Mouse (Mus musculus): ENCODE measurements around the gene Uvrag. TPM values are rescaled to one million over a fixed set of nuclear protein-coding genes. Genes with fewer than 3 reads are reported as not detected.

Uvrag gene
- polyA plus RNA-seq, 1 experiment from 2014 or later, result 9.7 TPM

DNA sequence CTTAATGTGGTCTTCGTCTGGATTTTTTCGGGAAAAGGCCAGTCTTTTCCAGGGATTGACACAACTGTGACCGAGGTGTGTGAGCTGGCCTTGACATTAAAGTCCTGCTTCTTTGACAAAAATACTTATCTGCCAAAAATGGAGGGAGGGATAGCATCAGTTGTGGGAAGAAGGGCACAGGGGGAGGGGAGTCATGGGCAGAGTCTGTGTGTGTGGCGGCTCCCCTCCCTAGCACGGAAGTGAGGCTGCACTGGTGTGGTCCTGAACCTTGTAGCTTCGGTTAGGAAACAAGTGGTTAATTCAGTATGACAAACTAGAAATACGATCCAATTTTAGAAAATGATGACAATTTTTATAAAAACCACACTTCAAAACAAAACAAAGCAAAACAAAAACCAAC lies 202.3 kb downstream of the Uvrag start:
- Histone ChIP-seq H3K27me3 (ENCODE audit: low read depth, poor library complexity, severe bottlenecking) (no peaks in the 10 kb centered on the region), H3K4me3 (no peak overlapping the region), H3K27ac (replicated peaks) (no peak overlapping the region), H3K4me1 (peaks cover 17% of the 10 kb centered on the region), H3K36me3 (no peaks in the 10 kb centered on the region), H3K9me3 (replicated peaks) (no peaks in the 10 kb centered on the region)
- WGBS, result 89% methylated on average over 7 of the region's 7 CpGs
- DNase-seq (ENCODE audit: low spot score), result no peak

DNA sequence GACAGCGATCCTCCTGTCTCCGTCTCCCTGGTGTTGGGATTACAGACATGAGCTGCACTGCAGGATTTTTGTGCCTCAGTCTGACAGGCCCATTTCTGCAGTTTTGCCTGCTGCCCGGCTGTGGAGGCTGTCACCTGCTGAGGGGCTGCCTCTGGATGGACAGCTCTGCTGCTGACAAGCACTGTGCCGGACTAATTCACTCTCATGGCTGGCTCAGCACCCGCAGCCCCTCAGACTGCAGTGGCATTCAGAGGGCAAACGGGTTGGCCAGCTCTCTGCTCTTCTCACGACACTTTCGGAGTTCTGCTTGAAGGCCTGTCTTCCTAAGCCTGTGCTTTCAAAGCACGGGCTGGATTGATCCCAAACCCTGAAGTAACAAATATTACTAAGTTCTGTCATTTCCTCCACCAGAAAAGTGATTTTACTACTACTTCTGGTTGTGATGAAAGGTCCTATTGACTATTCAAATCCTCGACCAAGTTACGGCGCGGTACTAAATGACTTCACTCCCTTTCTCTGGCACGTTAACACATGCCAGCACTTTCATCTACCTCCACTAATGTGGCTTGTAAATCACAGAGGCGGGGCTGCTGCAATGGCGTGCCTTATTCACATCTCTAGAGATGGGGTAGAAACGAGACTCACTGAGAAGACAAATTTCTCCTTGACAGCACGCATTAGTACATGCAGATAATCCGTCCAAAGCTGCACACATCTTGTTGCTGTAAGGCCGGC lies 203.7 kb downstream of the Uvrag start:
- H3K4me3 ChIP-seq, result no peak overlapping the region
- no peaks in the 10 kb centered on the region for H3K27me3 ChIP-seq (ENCODE audit: low read depth, poor library complexity, severe bottlenecking)
- 84% methylated on average over 20 of the region's 20 CpGs for WGBS
- no peak overlapping the region for H3K27ac ChIP-seq (replicated peaks)
- peaks cover 17% of the 10 kb centered on the region for H3K4me1 ChIP-seq
- no peaks in the 10 kb centered on the region for H3K9me3 ChIP-seq (replicated peaks)
- DNase-seq (ENCODE audit: low spot score), result no peak
- no peaks in the 10 kb centered on the region for H3K36me3 ChIP-seq

DNA sequence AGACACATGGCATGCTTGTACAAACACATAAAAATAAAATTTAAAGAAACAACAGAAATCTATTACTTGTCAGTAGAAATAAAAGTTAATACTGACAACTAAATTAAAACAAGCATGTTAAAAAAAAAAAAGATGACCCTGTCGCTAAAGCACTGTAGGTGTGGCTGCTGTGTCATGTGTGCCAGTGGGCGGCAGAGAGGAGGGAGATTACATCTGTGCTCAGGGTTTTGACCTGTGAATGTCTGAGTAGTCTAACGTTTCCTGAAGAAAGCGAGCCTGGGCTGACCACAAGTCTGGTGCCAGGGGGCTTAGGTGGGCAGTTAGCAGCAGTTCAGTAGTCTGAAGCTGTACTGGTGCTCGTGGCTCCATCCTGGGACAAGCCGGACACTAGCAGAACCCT lies 205.2 kb downstream of the Uvrag start:
- H3K9me3 ChIP-seq (replicated peaks), result no peaks in the 10 kb centered on the region
- no peak for DNase-seq (ENCODE audit: low spot score)
- H3K4me3 ChIP-seq, result no peak overlapping the region
- H3K27me3 ChIP-seq (ENCODE audit: low read depth, poor library complexity, severe bottlenecking), result no peaks in the 10 kb centered on the region
- H3K4me1 ChIP-seq, result peaks cover 17% of the 10 kb centered on the region
- no peak overlapping the region for H3K27ac ChIP-seq (replicated peaks)
- WGBS, result 82% methylated on average over 6 of the region's 6 CpGs
- H3K36me3 ChIP-seq, result no peaks in the 10 kb centered on the region

DNA sequence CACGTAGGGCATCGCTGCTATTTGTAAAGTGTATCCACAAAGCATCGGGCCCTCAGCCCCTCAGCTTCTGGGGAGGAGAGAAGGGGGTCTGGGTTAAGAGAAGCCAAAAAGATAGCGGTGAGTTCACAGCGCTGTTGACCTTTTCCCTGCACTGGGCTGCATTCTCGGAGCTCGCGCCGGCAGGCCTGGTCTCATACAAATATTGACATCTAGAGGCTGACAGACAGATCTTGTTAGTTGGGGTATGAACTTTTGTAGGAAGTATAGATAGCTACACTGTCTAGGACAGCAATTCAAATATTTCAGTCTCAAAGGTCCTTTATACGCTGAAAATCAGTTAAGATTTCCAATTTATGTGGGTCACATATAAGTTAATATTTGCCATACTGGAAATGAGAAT lies 205.7 kb downstream of the Uvrag start:
- no peak overlapping the region for H3K4me3 ChIP-seq
- H3K36me3 ChIP-seq, result no peaks in the 10 kb centered on the region
- DNase-seq (ENCODE audit: low spot score), result no peak
- H3K27me3 ChIP-seq (ENCODE audit: low read depth, poor library complexity, severe bottlenecking), result no peaks in the 10 kb centered on the region
- 88% methylated on average over 10 of the region's 10 CpGs for WGBS
- H3K27ac ChIP-seq (replicated peaks), result no peak overlapping the region
- peaks cover 17% of the 10 kb centered on the region for H3K4me1 ChIP-seq
- H3K9me3 ChIP-seq (replicated peaks), result no peaks in the 10 kb centered on the region

DNA sequence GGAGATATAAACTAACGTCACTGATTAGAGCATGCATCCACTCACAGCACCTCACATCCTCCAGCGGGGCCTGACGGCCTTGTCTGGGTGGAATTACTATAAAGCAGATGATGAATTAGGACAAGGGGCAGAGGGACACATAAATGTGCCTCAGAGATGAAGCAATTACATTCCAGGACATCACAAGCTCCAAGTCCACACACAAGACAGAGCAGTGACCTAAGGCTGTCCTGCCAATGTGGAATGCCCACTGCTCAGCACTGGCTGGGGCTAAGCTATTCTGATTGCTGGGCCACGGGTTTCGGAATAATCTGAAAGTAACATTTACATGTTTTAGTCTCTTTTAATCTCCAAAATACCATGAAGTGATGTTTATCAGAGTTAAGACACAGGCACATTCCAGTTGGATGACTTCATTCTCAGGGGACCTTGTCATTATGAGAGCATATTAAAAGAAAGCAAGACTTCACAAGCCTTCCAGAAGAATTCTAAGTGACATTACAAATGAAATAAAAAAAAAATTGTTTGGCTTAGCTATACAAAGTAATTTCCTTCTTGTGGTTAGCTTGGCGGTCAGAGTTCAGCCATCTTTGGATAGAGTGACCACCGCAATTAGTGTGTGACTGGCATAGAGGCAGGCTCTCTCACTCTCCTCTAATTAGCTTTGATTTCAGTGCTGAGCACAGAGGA lies 212.5 kb downstream of the Uvrag start:
- Histone ChIP-seq H3K9me3 (replicated peaks) (no peaks in the 10 kb centered on the region), H3K27me3 (ENCODE audit: low read depth, poor library complexity, severe bottlenecking) (no peaks in the 10 kb centered on the region), H3K4me1 (peaks cover 26% of the 10 kb centered on the region), H3K4me3 (no peak overlapping the region), H3K36me3 (no peaks in the 10 kb centered on the region), H3K27ac (replicated peaks) (no peak overlapping the region)
- 88% methylated on average over 7 of the region's 7 CpGs for WGBS
- DNase-seq (ENCODE audit: low spot score), result no peak

DNA sequence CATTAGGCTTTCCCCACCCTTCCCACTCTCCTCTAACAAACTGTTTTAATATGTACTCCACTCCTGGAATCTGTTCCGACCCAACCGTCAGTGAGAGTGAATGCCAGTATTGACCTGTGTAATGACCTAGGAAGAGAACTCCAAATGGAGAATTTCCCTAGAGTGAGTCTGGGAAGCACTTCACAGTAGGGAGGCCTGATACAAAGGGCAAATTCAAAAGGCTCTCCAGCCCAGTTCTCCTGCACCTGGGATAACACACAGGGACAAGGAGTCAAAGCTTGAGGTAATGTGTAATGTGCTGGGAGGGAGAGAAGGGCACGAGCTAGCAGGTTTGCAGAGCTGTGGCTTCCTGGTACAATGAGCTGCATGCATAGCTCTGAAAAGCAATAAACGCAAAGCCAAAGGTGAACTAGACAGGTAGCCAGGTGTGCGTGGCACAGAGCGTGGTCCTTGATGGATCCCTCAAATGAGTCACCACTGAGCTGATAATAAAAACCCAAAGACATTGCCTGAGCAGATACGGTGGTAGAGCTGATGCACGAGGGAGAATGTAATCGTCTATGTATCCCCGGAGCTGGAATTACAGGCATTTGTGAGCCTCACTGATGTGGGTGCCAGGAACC lies 213.9 kb downstream of the Uvrag start:
- H3K27ac ChIP-seq (replicated peaks), result no peak overlapping the region
- no peaks in the 10 kb centered on the region for H3K36me3 ChIP-seq
- 81% methylated on average over 10 of the region's 10 CpGs for WGBS
- no peaks in the 10 kb centered on the region for H3K9me3 ChIP-seq (replicated peaks)
- peaks cover 26% of the 10 kb centered on the region for H3K4me1 ChIP-seq
- H3K27me3 ChIP-seq (ENCODE audit: low read depth, poor library complexity, severe bottlenecking), result no peaks in the 10 kb centered on the region
- no peak overlapping the region for H3K4me3 ChIP-seq
- no peak for DNase-seq (ENCODE audit: low spot score)

DNA sequence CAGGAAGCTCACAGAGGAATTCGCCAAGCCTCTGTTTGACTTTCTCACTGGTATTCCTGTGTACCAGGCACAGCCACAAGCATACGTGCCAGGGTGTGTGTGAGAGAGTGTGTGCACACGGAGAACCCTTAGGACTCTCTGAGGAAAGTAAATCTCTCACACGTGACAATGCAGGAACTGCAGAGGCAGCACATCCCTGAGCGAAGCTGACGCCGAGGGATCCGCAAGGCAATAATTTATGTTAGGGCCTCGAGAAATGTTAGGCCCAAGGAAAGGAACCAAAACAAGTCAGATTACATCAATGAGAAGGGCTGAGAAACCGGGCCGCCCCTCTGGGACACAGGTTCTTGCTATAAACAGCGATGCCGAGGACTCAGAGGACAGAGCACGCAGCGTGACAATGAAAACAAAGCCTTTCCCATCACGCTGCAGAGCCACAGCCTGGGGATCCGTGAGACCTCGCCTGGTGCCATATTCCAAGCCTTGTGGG lies 216.5 kb downstream of the Uvrag start:
- Histone ChIP-seq H3K4me1 (peaks cover 26% of the 10 kb centered on the region), H3K27ac (replicated peaks) (peak overlapping the region; percentile 70), H3K36me3 (no peaks in the 10 kb centered on the region), H3K4me3 (no peak overlapping the region), H3K27me3 (ENCODE audit: low read depth, poor library complexity, severe bottlenecking) (no peaks in the 10 kb centered on the region), H3K9me3 (replicated peaks) (no peaks in the 10 kb centered on the region)
- 59% methylated on average over 18 of the region's 18 CpGs for WGBS
- DNase-seq (ENCODE audit: low spot score), result no peak

DNA sequence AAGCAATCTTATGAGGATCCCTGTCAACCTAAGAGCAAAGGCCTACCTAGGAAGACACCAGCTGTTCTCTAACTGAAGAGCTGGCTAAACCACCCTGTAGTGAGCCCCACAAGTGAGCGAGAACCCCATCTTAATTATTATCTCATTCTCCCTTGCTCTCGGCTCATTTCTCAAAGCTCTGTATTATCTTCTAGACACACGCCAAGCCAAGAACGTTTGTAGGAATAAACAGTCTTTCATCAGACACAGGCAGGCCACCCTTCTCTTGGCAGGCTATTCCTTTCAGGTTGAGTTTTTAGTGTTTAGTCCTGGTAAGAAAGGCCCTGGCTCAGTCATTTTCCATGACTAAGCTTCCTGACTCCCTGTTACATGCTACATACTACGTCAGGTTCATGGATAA lies 218.0 kb downstream of the Uvrag start:
- WGBS, result 92% methylated on average over 5 of the region's 5 CpGs
- no peaks in the 10 kb centered on the region for H3K27me3 ChIP-seq (ENCODE audit: low read depth, poor library complexity, severe bottlenecking)
- H3K36me3 ChIP-seq, result no peaks in the 10 kb centered on the region
- no peaks in the 10 kb centered on the region for H3K9me3 ChIP-seq (replicated peaks)
- no peak for DNase-seq (ENCODE audit: low spot score)
- H3K27ac ChIP-seq (replicated peaks), result no peak overlapping the region
- peaks cover 19% of the 10 kb centered on the region for H3K4me1 ChIP-seq
- H3K4me3 ChIP-seq, result no peak overlapping the region

DNA sequence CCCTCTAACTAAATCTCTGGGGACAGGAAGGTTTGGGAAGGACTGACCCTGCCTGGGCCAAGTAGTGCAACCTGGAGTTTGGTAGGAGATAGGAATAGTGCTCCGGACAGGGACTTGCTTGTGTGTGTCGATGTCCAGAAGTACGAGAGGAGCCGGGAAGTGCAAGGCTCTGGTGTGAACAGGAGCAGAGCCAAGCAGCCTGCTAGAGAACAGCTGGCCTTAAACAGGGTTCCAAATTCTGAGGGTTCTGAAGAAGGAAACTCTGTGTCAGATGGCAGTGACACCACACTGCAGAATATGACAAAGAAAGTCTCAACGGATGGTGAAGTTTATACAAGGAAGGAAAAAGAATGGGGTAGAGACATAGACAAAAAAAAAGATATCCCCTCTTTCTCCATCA lies 223.5 kb downstream of the Uvrag start:
- H3K27ac ChIP-seq (replicated peaks), result no peak overlapping the region
- H3K4me1 ChIP-seq, result no peaks in the 10 kb centered on the region
- H3K9me3 ChIP-seq (replicated peaks), result no peaks in the 10 kb centered on the region
- no peaks in the 10 kb centered on the region for H3K27me3 ChIP-seq (ENCODE audit: low read depth, poor library complexity, severe bottlenecking)
- H3K36me3 ChIP-seq, result no peaks in the 10 kb centered on the region
- H3K4me3 ChIP-seq, result no peak overlapping the region
- no peak for DNase-seq (ENCODE audit: low spot score)
- 92% methylated on average over 5 of the region's 5 CpGs for WGBS

DNA sequence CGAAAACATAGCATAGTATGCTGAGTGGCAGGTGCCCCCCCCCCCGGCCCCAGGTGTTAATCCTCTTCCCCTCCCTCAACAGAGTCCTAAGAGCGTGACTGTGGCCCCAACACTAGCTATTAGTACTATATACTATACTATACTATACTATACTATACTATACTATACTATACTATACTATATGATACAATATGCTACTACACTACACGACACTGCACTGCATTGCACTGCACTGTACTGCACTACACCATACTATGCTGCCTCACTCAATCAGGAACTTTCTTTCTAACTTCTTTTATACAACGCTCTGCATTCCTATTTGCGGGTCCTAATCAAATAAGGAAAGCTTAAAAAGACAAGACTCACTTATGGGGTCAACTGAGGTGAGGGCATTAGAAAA lies 224.4 kb downstream of the Uvrag start:
- DNase-seq (ENCODE audit: low spot score), result no peak
- Histone ChIP-seq H3K4me3 (no peak overlapping the region), H3K9me3 (replicated peaks) (no peaks in the 10 kb centered on the region), H3K4me1 (no peaks in the 10 kb centered on the region), H3K36me3 (no peaks in the 10 kb centered on the region), H3K27me3 (ENCODE audit: low read depth, poor library complexity, severe bottlenecking) (no peaks in the 10 kb centered on the region), H3K27ac (replicated peaks) (no peak overlapping the region)
- 87% methylated on average over 6 of the region's 6 CpGs for WGBS

DNA sequence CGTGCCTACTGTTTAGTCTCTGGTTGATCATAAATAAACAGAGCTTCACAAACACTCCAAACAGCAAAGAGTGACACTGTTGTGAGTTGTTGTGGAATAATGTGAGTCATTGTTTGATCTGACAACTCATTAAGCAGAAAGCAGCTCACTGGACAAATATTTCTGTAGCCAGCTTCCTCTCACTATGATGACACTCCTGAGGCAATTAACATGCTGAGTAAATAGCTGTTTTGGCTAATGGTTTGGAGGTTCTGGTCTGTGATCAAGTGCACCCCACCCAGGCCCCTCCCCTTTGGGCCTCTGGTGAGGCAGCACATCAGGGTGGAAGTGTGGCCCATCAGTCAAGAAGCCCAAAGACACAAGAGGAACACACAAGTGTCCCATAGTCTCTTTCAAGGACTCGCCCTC lies 228.0 kb downstream of the Uvrag start:
- Histone ChIP-seq H3K27ac (replicated peaks) (no peak overlapping the region), H3K27me3 (ENCODE audit: low read depth, poor library complexity, severe bottlenecking) (no peaks in the 10 kb centered on the region), H3K36me3 (no peaks in the 10 kb centered on the region), H3K4me1 (no peaks in the 10 kb centered on the region), H3K9me3 (replicated peaks) (no peaks in the 10 kb centered on the region), H3K4me3 (no peak overlapping the region)
- WGBS, result 85% methylated on average over 2 of the region's 2 CpGs
- DNase-seq (ENCODE audit: low spot score), result no peak

DNA sequence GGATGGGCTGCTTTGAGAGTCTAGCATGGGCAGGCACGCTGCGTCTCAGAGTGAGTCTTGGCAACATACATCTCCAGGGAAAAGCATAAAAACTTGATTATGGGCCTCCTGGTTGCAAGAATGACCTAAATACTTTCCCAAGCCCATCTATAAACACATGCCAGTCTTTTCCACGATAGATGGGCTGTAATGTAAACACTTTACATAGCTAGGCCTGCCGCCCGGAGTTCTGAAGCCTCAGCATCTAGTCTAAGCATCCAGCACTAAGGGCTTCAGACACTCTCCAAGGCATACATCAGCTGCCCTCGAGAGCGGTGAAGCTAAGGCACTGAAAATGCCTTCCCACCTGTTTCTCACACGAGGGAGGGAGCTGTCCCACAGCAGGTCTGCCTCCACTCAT lies 229.7 kb downstream of the Uvrag start:
- DNase-seq (ENCODE audit: low spot score), result no peak
- H3K4me3 ChIP-seq, result no peak overlapping the region
- no peaks in the 10 kb centered on the region for H3K36me3 ChIP-seq
- no peaks in the 10 kb centered on the region for H3K27me3 ChIP-seq (ENCODE audit: low read depth, poor library complexity, severe bottlenecking)
- WGBS, result 87% methylated on average over 8 of the region's 8 CpGs
- H3K9me3 ChIP-seq (replicated peaks), result no peaks in the 10 kb centered on the region
- no peak overlapping the region for H3K27ac ChIP-seq (replicated peaks)
- no peaks in the 10 kb centered on the region for H3K4me1 ChIP-seq

DNA sequence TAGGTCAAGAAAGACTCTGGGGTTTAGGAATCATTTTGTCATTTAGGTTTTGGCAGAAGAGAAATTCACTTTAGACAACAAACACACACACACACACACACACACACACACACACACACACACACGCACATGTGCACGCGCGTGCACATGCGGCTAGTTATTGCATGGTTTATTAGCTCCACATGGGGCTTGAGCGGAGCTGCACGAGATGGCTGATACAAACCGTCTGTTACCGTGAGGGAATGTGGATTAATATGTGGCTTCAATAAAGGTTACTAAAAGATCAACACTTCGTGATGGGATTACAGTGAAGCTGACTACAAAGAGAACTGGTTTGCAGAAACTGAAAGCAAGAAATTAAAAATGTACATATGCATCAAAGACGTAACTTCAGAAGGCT lies 230.2 kb downstream of the Uvrag start:
- Histone ChIP-seq H3K27me3 (ENCODE audit: low read depth, poor library complexity, severe bottlenecking) (no peaks in the 10 kb centered on the region), H3K9me3 (replicated peaks) (no peaks in the 10 kb centered on the region), H3K36me3 (no peaks in the 10 kb centered on the region), H3K4me3 (no peak overlapping the region), H3K27ac (replicated peaks) (no peak overlapping the region), H3K4me1 (no peaks in the 10 kb centered on the region)
- no peak for DNase-seq (ENCODE audit: low spot score)
- 92% methylated on average over 11 of the region's 11 CpGs for WGBS
